Mouse (Mus musculus) erythroblast, embryonic 14.5 days (primary cell): ENCODE results near the gene Gpn1.

Experiments used
- GATA1 ChIP-seq: IDR thresholded peaks from 2 replicates; pipeline ENCODE4 v1.6.1; 2012; ENCODE audit warnings: low read length, inconsistent platforms, mixed read lengths
- TAL1 ChIP-seq: IDR thresholded peaks from 3 replicates; pipeline ENCODE4 v1.6.1; 2012; ENCODE audit warnings: low read length, inconsistent platforms, mixed read lengths

DNA sequence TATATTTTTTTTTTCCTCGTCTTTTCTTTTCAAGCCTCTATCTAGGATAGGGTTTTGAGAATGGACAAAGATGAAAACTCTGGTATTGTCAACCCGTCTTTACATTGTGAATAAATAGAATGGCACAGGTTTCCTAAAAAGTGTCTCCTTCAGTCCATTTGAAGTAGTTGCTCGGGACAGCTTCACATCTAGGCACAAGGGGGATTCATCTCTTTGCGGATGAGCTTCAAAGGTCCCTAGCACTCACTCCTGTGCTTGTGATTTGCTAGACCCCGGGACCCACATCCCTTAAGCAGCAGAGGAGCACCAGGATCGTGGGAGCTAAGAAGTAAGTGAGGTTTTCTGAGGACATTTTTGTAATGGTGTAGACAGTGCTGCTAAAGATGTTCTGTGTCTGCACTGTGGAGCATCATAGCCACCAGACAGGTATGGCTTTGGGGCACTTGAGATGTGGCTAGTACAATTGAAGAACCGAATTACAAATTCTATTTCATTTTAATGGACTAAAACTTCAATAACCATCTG is 41.6 kb upstream of the Gpn1 start:
- TF ChIP-seq TAL1 (no peak), GATA1 (no peak)
